Mouse (Mus musculus): ENCODE measurements around the gene Gmfg. TPM values are rescaled to one million over a fixed set of nuclear protein-coding genes. Genes with fewer than 3 reads are reported as not detected.
A peak's percentile ranks its signal among the peaks of the same experiment; 100 is the strongest.

Gene Gmfg
- polyA plus RNA-seq, 1 experiment from 2014 or later = 9.6 TPM

DNA sequence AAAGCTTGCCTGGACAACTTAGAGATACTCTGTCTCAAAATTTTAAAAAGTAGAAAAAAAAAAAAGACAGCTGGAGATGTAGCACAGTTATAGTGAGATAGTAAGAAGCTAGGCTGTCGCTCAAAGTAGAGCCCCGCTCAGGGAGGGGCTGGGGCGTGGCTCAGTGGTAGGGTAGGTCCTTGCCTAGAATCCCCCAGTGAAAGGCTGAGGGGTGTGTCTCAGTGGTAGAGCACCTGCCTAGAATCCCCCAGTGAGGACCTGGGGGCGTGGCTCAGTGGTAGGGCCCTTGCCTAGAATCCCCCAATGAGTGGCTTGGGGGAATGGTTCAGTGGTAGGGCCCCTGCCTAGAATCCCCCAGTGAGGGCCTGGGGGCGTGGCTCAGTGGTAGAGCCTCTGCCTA is 23.1 kb downstream of the Gmfg start:
- WGBS = 96% methylated on average over 4 of the region's 5 CpGs
- H3K36me3 ChIP-seq = peaks cover 13% of the 10 kb centered on the region; the same call in 1 of the 2 replicates
- no peak overlapping the region for H3K4me2 ChIP-seq
- no peaks in the 10 kb centered on the region for H3K9me3 ChIP-seq (replicated peaks)
- H3K4me1 ChIP-seq (replicated peaks) = no peaks in the 10 kb centered on the region
- H3K9ac ChIP-seq = no peak overlapping the region
- H3K27me3 ChIP-seq = no peaks in the 10 kb centered on the region
- no peak overlapping the region for H3K27ac ChIP-seq
- no peak for ATAC-seq (replicated peaks; ENCODE audit: insufficient number of reproducible peaks, insufficient read depth, low FRiP score, low read depth)
- no peak overlapping the region for H3K4me3 ChIP-seq

GRCm38 (mm10) chr7:28462769-28463168 is 25.5 kb downstream of the Gmfg start:
- Histone ChIP-seq H3K4me3 (no peak overlapping the region), H3K27me3 (peaks cover 18% of the 10 kb centered on the region), H3K36me3 (peaks cover 13% of the 10 kb centered on the region; the same call in 1 of the 2 replicates), H3K9me3 (replicated peaks) (no peaks in the 10 kb centered on the region), H3K9ac (no peak overlapping the region), H3K4me1 (replicated peaks) (peaks cover 14% of the 10 kb centered on the region), H3K27ac (no peak overlapping the region), H3K4me2 (no peak overlapping the region)
- no peak for ATAC-seq (replicated peaks; ENCODE audit: insufficient number of reproducible peaks, insufficient read depth, low FRiP score, low read depth)
- 93% methylated on average over 2 of the region's 2 CpGs for WGBS

- H3K27me3 ChIP-seq = peaks cover 21% of the 10 kb centered on the region
- H3K4me1 ChIP-seq (replicated peaks) = peaks cover 15% of the 10 kb centered on the region
- no peaks in the 10 kb centered on the region for H3K9me3 ChIP-seq (replicated peaks)
- peaks cover 11% of the 10 kb centered on the region; the same call in 1 of the 2 replicates for H3K36me3 ChIP-seq
- no peak overlapping the region for H3K4me3 ChIP-seq
- H3K27ac ChIP-seq = no peak overlapping the region
- WGBS = 59% methylated on average over 10 of the region's 10 CpGs
- H3K9ac ChIP-seq = no peak overlapping the region
- 0 out of 2 replicates have a peak overlapping the region, but pooled peaks have one; percentile 29 for H3K4me2 ChIP-seq
- no peak for ATAC-seq (replicated peaks; ENCODE audit: insufficient number of reproducible peaks, insufficient read depth, low FRiP score, low read depth)
These were observed 27.4 kb downstream of the Gmfg start for GRCm38 (mm10) chr7:28464416-28465212.

DNA sequence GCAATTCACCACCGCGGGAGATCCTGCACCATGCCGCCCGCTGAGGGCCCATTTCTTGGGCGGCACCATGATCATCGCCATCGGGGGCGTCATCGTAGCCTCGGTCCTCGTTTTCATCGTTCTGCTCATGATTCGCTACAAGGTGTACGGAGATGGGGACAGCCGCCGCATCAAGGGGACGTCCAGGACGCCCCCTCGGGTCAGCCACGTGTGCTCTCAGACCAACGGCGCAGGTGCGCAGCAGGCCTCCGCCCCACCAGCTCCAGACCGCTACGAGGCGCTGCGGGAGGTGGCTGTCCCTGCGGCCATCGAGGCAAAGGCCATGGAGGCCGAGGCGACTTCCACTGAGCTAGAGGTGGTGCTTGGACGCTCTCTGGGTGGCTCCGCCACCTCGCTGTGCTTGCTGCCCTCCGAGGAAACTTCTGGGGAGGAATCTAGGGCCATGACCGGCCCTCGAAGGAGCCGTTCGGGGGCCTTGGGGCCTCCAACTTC is 29.5 kb downstream of the Gmfg start:
- no peak for ATAC-seq (replicated peaks; ENCODE audit: insufficient number of reproducible peaks, insufficient read depth, low FRiP score, low read depth)
- H3K9ac ChIP-seq = peak overlapping the region; percentile 52
- H3K36me3 ChIP-seq = no peaks in the 10 kb centered on the region
- peak overlapping the region; percentile 98 for H3K4me2 ChIP-seq
- no peak overlapping the region for H3K27ac ChIP-seq
- 15% methylated on average over 40 of the region's 40 CpGs for WGBS
- peaks cover 21% of the 10 kb centered on the region for H3K27me3 ChIP-seq
- peak overlapping the region; percentile 64 for H3K4me3 ChIP-seq
- peaks cover 24% of the 10 kb centered on the region for H3K4me1 ChIP-seq (replicated peaks)
- no peaks in the 10 kb centered on the region for H3K9me3 ChIP-seq (replicated peaks)

DNA sequence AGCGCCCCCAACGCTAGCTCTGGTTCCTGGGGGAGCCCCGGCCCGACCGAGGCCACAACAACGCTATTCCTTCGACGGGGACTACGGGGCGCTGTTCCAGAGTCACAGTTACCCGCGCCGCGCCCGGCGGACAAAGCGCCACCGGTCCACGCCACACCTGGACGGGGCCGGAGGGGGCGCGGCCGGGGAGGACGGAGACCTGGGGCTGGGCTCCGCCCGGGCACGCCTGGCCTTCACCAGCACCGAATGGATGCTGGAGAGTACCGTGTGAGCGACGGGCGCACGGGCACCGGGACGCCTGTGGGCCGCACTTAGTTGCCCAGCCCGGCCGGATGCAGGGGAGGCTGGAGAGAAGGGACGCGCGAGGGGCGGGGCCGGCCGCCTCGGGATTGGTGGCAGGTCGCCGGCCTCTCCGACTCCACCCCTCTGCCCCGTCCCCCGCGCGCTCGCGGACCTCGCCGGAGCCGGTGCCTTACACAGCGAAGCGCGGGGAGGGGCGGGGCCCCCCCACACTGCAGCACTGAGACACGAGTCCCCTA is 30.0 kb downstream of the Gmfg start:
- peaks cover 24% of the 10 kb centered on the region for H3K4me1 ChIP-seq (replicated peaks)
- H3K4me3 ChIP-seq = peak overlapping the region; percentile 64
- peak; percentile 62 for ATAC-seq (replicated peaks; ENCODE audit: insufficient number of reproducible peaks, insufficient read depth, low FRiP score, low read depth)
- H3K27ac ChIP-seq = no peak overlapping the region
- peaks cover 21% of the 10 kb centered on the region for H3K27me3 ChIP-seq
- H3K36me3 ChIP-seq = no peaks in the 10 kb centered on the region
- no peaks in the 10 kb centered on the region for H3K9me3 ChIP-seq (replicated peaks)
- 1% methylated on average over 63 of the region's 63 CpGs for WGBS
- H3K4me2 ChIP-seq = peak overlapping the region; percentile 98
- peak overlapping the region; percentile 52 for H3K9ac ChIP-seq

DNA sequence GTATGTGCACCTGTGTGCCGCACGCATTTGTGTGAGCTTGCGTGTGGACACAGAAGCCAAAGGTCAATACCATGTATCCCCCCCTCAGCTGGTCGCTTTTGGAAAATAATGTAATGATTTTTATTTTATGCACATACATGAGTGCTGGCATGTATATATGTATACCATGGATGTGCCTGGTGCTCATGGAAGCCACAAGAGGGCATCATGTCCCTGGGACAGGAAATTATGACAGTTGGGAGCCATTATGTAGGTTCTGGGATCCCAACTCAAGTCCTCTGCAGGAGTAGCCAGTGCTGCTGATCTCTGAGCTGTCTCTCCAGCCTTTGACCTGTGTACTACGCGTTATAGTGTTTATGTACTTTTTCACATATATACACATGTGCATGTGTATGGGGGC is 38.9 kb downstream of the Gmfg start:
- no peak overlapping the region for H3K4me2 ChIP-seq
- no peaks in the 10 kb centered on the region for H3K36me3 ChIP-seq
- H3K27me3 ChIP-seq = no peaks in the 10 kb centered on the region
- 88% methylated on average over 6 of the region's 6 CpGs for WGBS
- no peak overlapping the region for H3K27ac ChIP-seq
- H3K9me3 ChIP-seq (replicated peaks) = no peaks in the 10 kb centered on the region
- no peak overlapping the region for H3K9ac ChIP-seq
- peaks cover 2% of the 10 kb centered on the region for H3K4me1 ChIP-seq (replicated peaks)
- no peak for ATAC-seq (replicated peaks; ENCODE audit: insufficient number of reproducible peaks, insufficient read depth, low FRiP score, low read depth)
- H3K4me3 ChIP-seq = no peak overlapping the region

DNA sequence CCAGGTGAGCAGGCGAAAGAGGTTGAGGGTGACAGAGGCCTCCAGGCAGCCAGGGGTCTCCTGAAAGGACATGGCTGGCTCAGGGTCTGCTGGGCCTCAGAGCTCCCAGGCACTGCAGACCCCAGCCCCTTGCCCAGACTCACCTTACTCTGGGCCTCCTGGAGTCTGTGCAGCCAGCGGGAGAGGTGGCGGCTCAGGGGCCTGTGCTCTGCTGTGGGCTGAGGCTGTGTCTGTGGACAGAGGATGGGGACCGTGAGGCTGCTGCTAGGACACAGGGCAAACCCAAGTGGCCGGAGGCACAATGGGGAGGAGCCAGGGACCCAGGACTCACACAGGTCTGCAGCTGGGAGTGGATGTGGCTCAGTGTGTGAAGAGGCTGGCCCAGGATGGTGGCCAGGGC is 40.1 kb downstream of the Gmfg start:
- 68% methylated on average over 5 of the region's 5 CpGs for WGBS
- Histone ChIP-seq H3K9ac (no peak overlapping the region), H3K27ac (no peak overlapping the region), H3K27me3 (no peaks in the 10 kb centered on the region), H3K36me3 (no peaks in the 10 kb centered on the region), H3K9me3 (replicated peaks) (no peaks in the 10 kb centered on the region), H3K4me3 (no peak overlapping the region), H3K4me2 (no peak overlapping the region), H3K4me1 (replicated peaks) (no peaks in the 10 kb centered on the region)
- no peak for ATAC-seq (replicated peaks; ENCODE audit: insufficient number of reproducible peaks, insufficient read depth, low FRiP score, low read depth)

GRCm38 (mm10) chr7:28478854-28479253 is 41.6 kb downstream of the Gmfg start:
- Histone ChIP-seq H3K27me3 (no peaks in the 10 kb centered on the region), H3K27ac (no peak overlapping the region), H3K4me3 (no peak overlapping the region), H3K36me3 (no peaks in the 10 kb centered on the region), H3K4me2 (no peak overlapping the region), H3K4me1 (replicated peaks) (no peaks in the 10 kb centered on the region), H3K9me3 (replicated peaks) (no peaks in the 10 kb centered on the region), H3K9ac (no peak overlapping the region)
- WGBS = 4% methylated on average over 8 of the region's 8 CpGs
- ATAC-seq (replicated peaks; ENCODE audit: insufficient number of reproducible peaks, insufficient read depth, low FRiP score, low read depth) = no peak

GRCm38 (mm10) chr7:28482854-28483253 is 45.6 kb downstream of the Gmfg start:
- no peak overlapping the region for H3K4me3 ChIP-seq
- H3K36me3 ChIP-seq = no peaks in the 10 kb centered on the region
- H3K4me1 ChIP-seq (replicated peaks) = peaks cover 2% of the 10 kb centered on the region; the same call in 1 of the 2 replicates
- H3K4me2 ChIP-seq = no peak overlapping the region
- H3K9me3 ChIP-seq (replicated peaks) = no peaks in the 10 kb centered on the region
- no peak for ATAC-seq (replicated peaks; ENCODE audit: insufficient number of reproducible peaks, insufficient read depth, low FRiP score, low read depth)
- no peak overlapping the region for H3K9ac ChIP-seq
- 76% methylated on average over 11 of the region's 11 CpGs for WGBS
- peaks cover 4% of the 10 kb centered on the region; the same call in 1 of the 2 replicates for H3K27me3 ChIP-seq
- no peak overlapping the region for H3K27ac ChIP-seq

- Histone ChIP-seq H3K9me3 (replicated peaks) (no peaks in the 10 kb centered on the region), H3K4me2 (no peak overlapping the region), H3K4me3 (no peak overlapping the region), H3K9ac (no peak overlapping the region), H3K27ac (no peak overlapping the region), H3K27me3 (peaks cover 16% of the 10 kb centered on the region; the same call in 1 of the 2 replicates), H3K4me1 (replicated peaks) (peaks cover 3% of the 10 kb centered on the region; the same call in 1 of the 2 replicates), H3K36me3 (no peaks in the 10 kb centered on the region)
- 27% methylated on average over 4 of the region's 4 CpGs for WGBS
- no peak for ATAC-seq (replicated peaks; ENCODE audit: insufficient number of reproducible peaks, insufficient read depth, low FRiP score, low read depth)
These were observed 46.9 kb downstream of the Gmfg start for GRCm38 (mm10) chr7:28484192-28484591.

GRCm38 (mm10) chr7:28488030-28488491 is 50.8 kb downstream of the Gmfg start:
- H3K9me3 ChIP-seq (replicated peaks) = no peaks in the 10 kb centered on the region
- H3K27ac ChIP-seq = no peak overlapping the region
- H3K4me3 ChIP-seq = 0 out of 2 replicates have a peak overlapping the region, but pooled peaks have one; percentile 19
- ATAC-seq (replicated peaks; ENCODE audit: insufficient number of reproducible peaks, insufficient read depth, low FRiP score, low read depth) = no peak
- H3K9ac ChIP-seq = no peak overlapping the region
- 4% methylated on average over 16 of the region's 16 CpGs for WGBS
- peak overlapping the region; percentile 47 for H3K4me2 ChIP-seq
- H3K4me1 ChIP-seq (replicated peaks) = peaks cover 9% of the 10 kb centered on the region
- H3K36me3 ChIP-seq = no peaks in the 10 kb centered on the region
- peaks cover 16% of the 10 kb centered on the region; the same call in 1 of the 2 replicates for H3K27me3 ChIP-seq
